Mouse (Mus musculus) kidney, embryonic 14.5 days (tissue): ENCODE data around the gene Sfmbt2. TPM values are rescaled to one million over a fixed set of nuclear protein-coding genes. Genes with fewer than 3 reads are reported as not detected.
"Not testable (repeated sequence)": the region's sequence is repeated elsewhere in the genome, so short reads cannot be mapped to it uniquely, and the experiment has no call there.

Experiments
- ATAC-seq: fragments of 200-750 bp; cut with Nextera tagmentation; 2 replicates; pipeline ENCODE4 v1.8.0; 2017; ENCODE audit warnings: moderate number of reproducible peaks, mild to moderate bottlenecking, moderate TSS enrichment, moderate library complexity; ENCODE audit not compliant: low FRiP score, low TSS enrichment
- H3K27ac ChIP-seq: fragments of 300-500 bp; sonication (generic); 2 replicates; pipeline ENCODE4 v1.5.1; 2014; ENCODE audit warnings: low read depth, mild to moderate bottlenecking, low read length, moderate library complexity, mixed read lengths
- H3K27me3 ChIP-seq: fragments of 300-500 bp; sonication (generic); 2 replicates; pipeline ENCODE4 v1.6.1; 2014; ENCODE audit warnings: mild to moderate bottlenecking, low read length; ENCODE audit not compliant: control insufficient read depth, insufficient read depth
- H3K36me3 ChIP-seq: fragments of 300-500 bp; sonication (generic); 2 replicates; pipeline ENCODE4 v1.6.1; 2014; ENCODE audit warnings: low read length, mixed read lengths; ENCODE audit not compliant: control insufficient read depth, insufficient read depth
- H3K4me1 ChIP-seq: fragments of 300-500 bp; sonication (generic); 2 replicates; pipeline ENCODE4 v1.6.1; 2014; ENCODE audit warnings: low read length, mixed read lengths; ENCODE audit not compliant: control insufficient read depth, insufficient read depth
- H3K4me2 ChIP-seq: fragments of 300-500 bp; sonication (generic); replicated peaks from 2 replicates; pipeline ENCODE4 v1.6.1; 2014; ENCODE audit warnings: low read depth, mild to moderate bottlenecking, low read length
- H3K4me3 ChIP-seq: fragments of 300-500 bp; sonication (generic); 2 replicates; pipeline ENCODE4 v1.5.1; 2014; ENCODE audit warnings: mild to moderate bottlenecking, low read length
- H3K9ac ChIP-seq: fragments of 300-500 bp; sonication (generic); 2 replicates; pipeline ENCODE4 v1.6.1; 2014; ENCODE audit warnings: low read depth, mild to moderate bottlenecking, low read length, moderate library complexity
- H3K9me3 ChIP-seq: fragments of 300-500 bp; sonication (generic); 2 replicates; pipeline ENCODE4 v1.6.1; 2016; ENCODE audit warnings: low read length; ENCODE audit not compliant: control insufficient read depth
- whole genome bisulfite sequencing: fragments of 180-500 bp; shearing (Covaris S2); extraction: QIAGEN DNeasy Blood & Tissue Kit; methylation state at CpG from one replicate; pipeline ENCODE4 v1.1.7; 2014; 5-methylcytosine and 5-hydroxymethylcytosine counted together
- polyA plus RNA-seq: library from polyadenylated mRNA; unstranded; fragments of >200 nt; fragmentation: Nextera tagmentation; extraction: Ambion mirVana; gene quantifications from 2 replicates; pipeline ENCODE4 v1.2.1, GENCODE M21; 2014

Gene Sfmbt2
- polyA plus RNA-seq, 1 experiment from 2014 or later = 2.3 TPM

GRCm38 (mm10) chr2:10344073-10344472 lies 26.2 kb upstream of the Sfmbt2 start:
- H3K4me3 ChIP-seq, H3K27me3 ChIP-seq, H3K9me3 ChIP-seq, ATAC-seq, H3K4me1 ChIP-seq, H3K4me2 ChIP-seq, H3K27ac ChIP-seq, H3K36me3 ChIP-seq, H3K9ac ChIP-seq: not testable (repeated sequence)
- WGBS = 100% methylated on average over 1 of the region's 1 CpGs

- H3K9me3 ChIP-seq = no peaks in the 10 kb centered on the region
- H3K27ac ChIP-seq = no peak overlapping the region
- ATAC-seq = no peak
These were observed 23.1 kb upstream of the Sfmbt2 start for GRCm38 (mm10) chr2:10347193-10347592.

GRCm38 (mm10) chr2:10348036-10348435 lies 22.3 kb upstream of the Sfmbt2 start:
- Histone ChIP-seq H3K4me1 (no peaks in the 10 kb centered on the region), H3K36me3 (no peaks in the 10 kb centered on the region), H3K4me3 (no peak overlapping the region), H3K27me3 (no peaks in the 10 kb centered on the region), H3K27ac (no peak overlapping the region), H3K9me3 (no peaks in the 10 kb centered on the region), H3K9ac (no peak overlapping the region), H3K4me2 (no peak overlapping the region)
- 57% methylated on average over 5 of the region's 5 CpGs for WGBS
- no peak for ATAC-seq

More at GRCm38 (mm10) chr2:10347193-10347592, 23.1 kb upstream of the Sfmbt2 start:
- no peaks in the 10 kb centered on the region for H3K36me3 ChIP-seq
- H3K4me3 ChIP-seq = no peak overlapping the region
- H3K27me3 ChIP-seq = no peaks in the 10 kb centered on the region
- WGBS = 92% methylated on average over 4 of the region's 4 CpGs
- no peaks in the 10 kb centered on the region for H3K4me1 ChIP-seq
- no peak overlapping the region for H3K9ac ChIP-seq
- no peak overlapping the region for H3K4me2 ChIP-seq

GRCm38 (mm10) chr2:10350266-10350810 lies 20.0 kb upstream of the Sfmbt2 start:
- H3K4me2 ChIP-seq = no peak overlapping the region
- H3K4me1 ChIP-seq = no peaks in the 10 kb centered on the region
- peak; percentile 53 for ATAC-seq

GRCm38 (mm10) chr2:10351125-10351524 lies 19.2 kb upstream of the Sfmbt2 start:
- Histone ChIP-seq H3K4me3 (no peak overlapping the region), H3K9ac (no peak overlapping the region), H3K9me3 (no peaks in the 10 kb centered on the region), H3K4me2 (no peak overlapping the region), H3K36me3 (no peaks in the 10 kb centered on the region), H3K27ac (no peak overlapping the region), H3K27me3 (no peaks in the 10 kb centered on the region), H3K4me1 (no peaks in the 10 kb centered on the region)
- no peak for ATAC-seq
- WGBS = 48% methylated on average over 1 of the region's 1 CpGs

More at GRCm38 (mm10) chr2:10350266-10350810, 20.0 kb upstream of the Sfmbt2 start:
- H3K9ac ChIP-seq = no peak overlapping the region
- no peaks in the 10 kb centered on the region for H3K27me3 ChIP-seq
- no peak overlapping the region for H3K27ac ChIP-seq
- 9% methylated on average over 4 of the region's 4 CpGs for WGBS
- no peak overlapping the region for H3K4me3 ChIP-seq
- H3K36me3 ChIP-seq = no peaks in the 10 kb centered on the region
- no peaks in the 10 kb centered on the region for H3K9me3 ChIP-seq

- H3K4me2 ChIP-seq = no peak overlapping the region
- H3K9ac ChIP-seq = no peak overlapping the region
- no peaks in the 10 kb centered on the region for H3K36me3 ChIP-seq
- H3K9me3 ChIP-seq = no peaks in the 10 kb centered on the region
- no peaks in the 10 kb centered on the region for H3K27me3 ChIP-seq
- no peaks in the 10 kb centered on the region for H3K4me1 ChIP-seq
- no peak for ATAC-seq
- H3K27ac ChIP-seq = no peak overlapping the region
- WGBS = 78% methylated on average over 3 of the region's 3 CpGs
- no peak overlapping the region for H3K4me3 ChIP-seq
These were observed 17.4 kb upstream of the Sfmbt2 start for GRCm38 (mm10) chr2:10352887-10353286.

- Histone ChIP-seq H3K9me3 (no peaks in the 10 kb centered on the region), H3K27ac (no peak overlapping the region), H3K4me2 (no peak overlapping the region), H3K4me1 (no peaks in the 10 kb centered on the region), H3K9ac (no peak overlapping the region), H3K27me3 (no peaks in the 10 kb centered on the region), H3K36me3 (no peaks in the 10 kb centered on the region), H3K4me3 (no peak overlapping the region)
- WGBS = 68% methylated on average over 4 of the region's 4 CpGs
- ATAC-seq = no peak
These were observed 16.4 kb upstream of the Sfmbt2 start for GRCm38 (mm10) chr2:10353889-10354288.

- WGBS = 89% methylated on average over 2 of the region's 2 CpGs
- Histone ChIP-seq H3K4me3 (no peak overlapping the region), H3K4me2 (no peak overlapping the region), H3K36me3 (no peaks in the 10 kb centered on the region), H3K9ac (no peak overlapping the region), H3K4me1 (no peaks in the 10 kb centered on the region), H3K27me3 (no peaks in the 10 kb centered on the region), H3K9me3 (no peaks in the 10 kb centered on the region), H3K27ac (no peak overlapping the region)
- no peak for ATAC-seq
These were observed 10.4 kb upstream of the Sfmbt2 start for GRCm38 (mm10) chr2:10359861-10360260.

GRCm38 (mm10) chr2:10365081-10365480 lies 5.2 kb upstream of the Sfmbt2 start:
- H3K4me1 ChIP-seq = no peaks in the 10 kb centered on the region
- no peak overlapping the region for H3K9ac ChIP-seq
- H3K27ac ChIP-seq = no peak overlapping the region
- ATAC-seq = no peak
- peaks cover 24% of the 10 kb centered on the region for H3K27me3 ChIP-seq
- H3K4me3 ChIP-seq = no peak overlapping the region
- H3K9me3 ChIP-seq = no peaks in the 10 kb centered on the region
- no peak overlapping the region for H3K4me2 ChIP-seq
- WGBS = 94% methylated on average over 6 of the region's 6 CpGs
- H3K36me3 ChIP-seq = no peaks in the 10 kb centered on the region
